Mouse (Mus musculus): ENCODE results near the gene Polr3b.

DNA sequence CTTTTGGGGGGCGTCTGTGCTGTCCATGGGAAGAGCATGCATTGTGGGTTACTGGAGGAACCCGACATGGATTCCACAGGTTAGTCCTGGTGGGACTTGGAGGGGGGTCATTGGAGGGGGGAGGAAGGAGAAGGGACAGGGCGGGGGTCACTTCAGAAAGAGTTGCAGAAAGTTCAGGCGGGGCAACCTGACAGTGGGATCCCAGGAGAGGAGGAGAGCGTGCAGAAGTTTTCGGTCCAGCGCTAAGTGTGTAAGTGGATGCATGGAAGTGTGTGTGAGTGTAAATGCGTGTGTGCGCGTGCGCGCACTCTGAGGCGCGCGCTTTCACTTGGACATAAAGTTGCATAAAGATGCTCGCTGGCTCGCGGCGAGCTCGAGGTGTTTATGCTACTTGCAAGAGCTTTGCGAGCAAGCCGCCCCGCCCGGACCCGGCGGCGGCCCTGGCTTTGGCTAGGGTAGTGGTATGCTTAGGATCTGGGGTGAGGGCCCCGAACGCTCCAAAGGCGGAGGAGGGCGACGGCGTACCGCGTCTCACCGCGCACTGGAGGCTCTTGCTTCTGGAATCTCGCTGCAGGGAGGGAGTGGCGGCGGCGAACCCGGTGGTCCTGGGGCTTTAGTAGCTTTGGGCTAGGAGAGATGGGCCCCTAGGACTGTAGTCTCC, 134.5 kb downstream of the Polr3b start:
- TF ChIP-seq POLR2A (IDR thresholded peaks at IDR 0.05; ENCODE audit: control insufficient read depth, low read depth, low read length) (no peak), CTCF (IDR thresholded peaks at IDR 0.05; ENCODE audit: control insufficient read depth, insufficient read depth, insufficient replicate concordance, low read depth, low read length) (no peak)
